Mouse (Mus musculus) heart, adult 8-10 months (tissue): ENCODE measurements around the gene Cdh23. TPM values are rescaled to one million over a fixed set of nuclear protein-coding genes. Genes with fewer than 3 reads are reported as not detected.
A peak's percentile ranks its signal among the peaks of the same experiment; 100 is the strongest.

Source experiments
- DNase-seq: peaks from one replicate; pipeline ENCODE4 v3.0.0; 2022; ENCODE audit warnings: low spot score
- total RNA-seq, 4 experiments: library from RNA; stranded (reverse); gene quantifications; 2 replicates each; pipeline ENCODE4 v1.2.4; 2022

Gene Cdh23
- total RNA-seq, 4 experiments from 2014 or later, result 5.5 to 7.6 (median 5.6) TPM

DNA sequence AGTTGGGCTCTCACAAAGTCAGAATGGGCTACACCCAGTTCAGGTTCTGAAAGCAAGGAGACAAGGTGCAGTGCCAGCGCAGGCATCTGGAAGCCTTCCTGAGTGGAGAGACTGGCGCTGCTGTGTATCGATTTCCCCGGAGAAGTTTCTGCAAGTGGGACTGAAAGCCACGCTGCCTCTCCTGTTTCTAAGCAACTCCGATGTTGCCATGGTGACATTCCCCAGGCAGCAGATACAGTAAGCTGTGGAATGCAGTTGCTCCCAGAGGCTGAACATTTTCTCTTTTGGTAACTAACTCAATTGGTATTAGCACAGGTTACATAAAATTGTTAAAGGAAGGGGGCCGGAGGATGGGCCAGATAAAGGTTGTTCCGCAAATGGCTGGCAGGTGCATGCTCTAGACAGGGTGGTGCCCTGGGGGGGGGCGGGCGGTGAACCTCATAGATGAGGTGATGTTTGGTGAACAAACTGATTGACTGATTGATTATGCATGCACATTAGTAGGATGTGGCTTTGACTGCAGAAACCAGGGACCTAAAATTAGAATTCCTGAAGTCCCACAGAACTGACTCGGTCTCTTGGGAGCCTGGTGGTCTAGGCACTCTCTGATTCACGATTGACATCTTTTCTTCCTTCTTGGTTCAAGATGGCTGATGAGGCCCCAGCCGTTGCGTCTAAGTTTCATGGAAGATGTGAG, 410.5 kb downstream of the Cdh23 start:
- no peak for DNase-seq

DNA sequence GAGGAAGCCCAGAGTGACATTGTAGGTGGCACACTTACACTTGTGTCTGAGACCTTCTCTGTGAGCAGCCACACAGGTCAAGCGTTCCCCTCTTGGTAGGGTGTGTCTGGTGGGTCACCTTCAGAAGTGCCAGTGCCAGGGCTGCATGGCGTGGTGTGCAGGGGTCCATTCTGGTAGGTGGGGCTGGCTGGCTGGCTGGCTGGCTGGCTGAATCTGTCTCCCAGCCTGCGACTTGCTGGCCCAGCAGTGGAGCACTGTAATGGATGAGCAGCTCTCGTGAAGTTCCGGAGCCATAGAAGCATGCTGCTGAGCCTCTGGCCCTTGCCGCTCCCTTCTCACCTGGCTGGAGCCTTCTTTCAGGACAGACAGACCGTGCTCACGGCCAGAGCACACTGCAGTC, 411.1 kb downstream of the Cdh23 start:
- DNase-seq, result no peak

DNA sequence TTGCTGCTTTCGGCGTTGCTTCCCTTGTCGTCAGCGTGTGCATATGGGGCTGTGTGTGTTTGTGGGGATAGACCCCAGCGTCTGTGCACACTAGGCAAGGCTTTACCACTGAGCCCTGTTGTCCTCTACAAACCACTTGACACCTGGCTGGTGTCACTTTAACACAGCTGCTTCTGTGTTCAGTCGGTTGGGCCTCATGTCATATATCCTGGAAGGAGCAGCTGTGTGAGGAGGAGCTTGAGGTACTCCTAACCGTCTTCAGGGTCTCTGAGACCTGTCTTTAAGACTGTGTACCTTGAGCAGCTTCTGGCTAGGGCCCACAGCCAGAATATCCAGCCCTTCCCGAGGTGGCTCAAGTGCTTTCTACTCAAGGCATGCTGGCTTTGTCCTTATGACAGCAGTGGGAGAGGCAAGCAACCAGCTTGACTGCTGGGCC, 411.6 kb downstream of the Cdh23 start:
- DNase-seq, result no peak

DNA sequence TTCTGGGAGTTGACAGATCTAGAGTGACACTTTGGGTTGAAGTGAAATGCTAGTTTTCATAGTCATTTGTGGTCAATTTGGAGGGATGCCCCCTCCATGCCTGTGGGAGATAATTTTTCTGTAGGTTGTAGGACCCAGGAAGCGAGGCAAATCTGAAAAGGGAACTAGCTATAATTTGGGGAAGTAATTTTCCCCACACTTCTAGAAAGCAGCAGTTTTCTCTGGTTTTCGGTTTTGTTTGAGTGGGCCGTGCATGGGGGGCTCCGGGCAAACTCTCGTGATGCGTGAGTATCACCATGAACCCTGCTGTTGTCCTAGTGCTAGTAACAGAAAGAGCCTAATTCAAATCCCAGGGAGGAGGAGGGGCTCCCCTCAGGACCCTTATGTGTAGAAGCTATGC, 412.0 kb downstream of the Cdh23 start:
- DNase-seq, result no peak

DNA sequence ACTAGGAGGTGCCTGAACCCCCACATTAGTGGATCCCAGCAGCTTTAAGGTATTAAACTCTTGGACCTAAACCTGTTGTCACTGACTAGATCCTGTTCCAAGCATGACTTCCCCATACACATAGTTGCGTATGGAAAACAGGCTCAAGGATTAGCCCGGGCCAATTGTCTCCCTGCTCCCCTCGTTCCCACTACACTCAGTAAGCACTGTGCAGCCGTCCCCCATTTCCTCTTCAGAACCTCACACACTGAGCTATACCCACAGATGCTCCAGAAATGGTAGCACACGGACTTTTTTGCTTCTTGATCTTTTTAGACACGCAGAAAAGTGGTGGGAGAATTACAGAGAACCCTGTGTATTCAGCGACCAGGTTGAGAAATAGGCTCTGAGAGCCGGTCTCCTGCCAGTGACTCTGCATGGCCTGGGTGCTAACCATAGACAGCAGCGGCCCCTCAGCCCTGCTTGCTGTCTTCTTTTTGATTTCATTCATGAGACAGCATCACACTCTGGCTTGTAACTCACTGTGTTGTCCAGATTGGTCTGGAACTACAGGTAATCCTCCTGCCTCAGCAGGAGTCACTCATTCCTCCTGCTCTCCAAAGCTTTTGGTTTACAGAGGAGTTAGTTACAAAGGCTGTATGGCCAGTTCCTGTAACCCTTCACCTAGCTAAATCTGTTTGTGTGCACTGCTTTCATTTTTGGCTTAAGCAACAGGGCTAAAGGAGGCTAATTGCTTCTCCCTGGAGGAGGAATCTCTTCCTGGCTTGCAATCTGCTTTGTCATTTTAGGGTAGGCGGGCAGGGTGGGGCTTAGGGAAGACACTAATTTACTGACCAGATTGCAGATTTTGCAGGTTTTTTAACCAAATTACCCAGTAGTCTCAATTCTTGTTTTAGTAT, 413.9 kb downstream of the Cdh23 start:
- peak; percentile 82 for DNase-seq

DNA sequence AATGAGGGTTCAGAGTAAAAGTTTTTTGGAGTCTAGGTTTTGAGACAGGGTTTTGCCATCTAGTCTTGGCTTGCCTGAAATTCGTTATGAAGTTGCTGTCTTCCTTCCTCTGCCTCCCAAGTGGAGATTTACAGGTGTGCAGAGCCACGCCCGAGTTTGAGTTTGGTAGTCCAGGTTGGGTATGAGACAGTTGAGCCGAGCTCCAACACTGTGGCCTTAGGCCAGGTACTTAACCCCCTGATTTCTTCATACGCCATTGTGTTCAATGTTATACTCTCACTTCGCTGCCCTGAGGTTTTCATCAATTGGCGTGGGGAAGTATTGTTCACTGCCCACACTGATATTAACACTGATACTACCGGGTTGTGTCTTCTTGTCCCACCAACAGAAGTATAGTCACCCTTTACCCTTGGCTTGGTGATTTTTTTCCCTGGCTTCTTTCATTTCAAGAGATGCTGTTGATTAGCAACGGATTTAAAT, 414.7 kb downstream of the Cdh23 start:
- no peak for DNase-seq

DNA sequence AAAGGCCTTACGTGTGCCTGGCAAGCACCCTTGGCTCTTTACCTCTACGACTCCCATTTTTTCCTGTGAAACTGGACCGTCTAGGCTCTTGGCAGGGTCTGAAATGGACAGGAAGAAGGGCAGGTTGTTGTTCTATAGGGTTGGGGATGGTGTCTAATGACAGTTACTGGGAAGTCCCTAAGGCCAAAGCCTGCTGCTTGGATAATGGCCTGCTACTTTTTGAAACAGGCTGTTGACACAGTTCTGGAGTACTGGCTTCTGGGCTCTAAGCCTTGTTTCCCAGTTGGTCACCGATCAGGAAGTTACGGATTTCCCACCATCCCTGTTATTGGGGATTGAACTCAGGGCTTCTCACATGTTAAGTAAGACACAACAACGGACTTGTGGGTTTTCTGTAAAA, 415.9 kb downstream of the Cdh23 start:
- no peak for DNase-seq

DNA sequence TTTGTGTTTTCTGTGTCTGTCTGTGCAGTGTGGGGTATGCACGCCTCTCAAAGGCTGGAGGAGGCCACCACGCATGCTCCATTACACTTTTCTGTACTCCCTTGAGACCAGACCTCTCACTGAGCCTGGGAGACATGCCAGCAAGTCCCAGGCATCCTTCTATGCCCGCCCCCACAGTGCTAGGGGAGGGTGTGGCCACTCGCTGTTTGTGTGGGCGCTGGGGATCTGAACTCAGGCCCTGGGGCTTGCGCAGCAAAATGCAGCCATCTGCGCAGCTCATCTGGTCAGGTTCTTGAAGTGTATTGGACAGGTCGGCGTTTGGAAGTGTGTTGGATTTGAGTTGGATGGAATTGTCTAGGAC, 416.4 kb downstream of the Cdh23 start:
- DNase-seq, result peak; percentile 70

DNA sequence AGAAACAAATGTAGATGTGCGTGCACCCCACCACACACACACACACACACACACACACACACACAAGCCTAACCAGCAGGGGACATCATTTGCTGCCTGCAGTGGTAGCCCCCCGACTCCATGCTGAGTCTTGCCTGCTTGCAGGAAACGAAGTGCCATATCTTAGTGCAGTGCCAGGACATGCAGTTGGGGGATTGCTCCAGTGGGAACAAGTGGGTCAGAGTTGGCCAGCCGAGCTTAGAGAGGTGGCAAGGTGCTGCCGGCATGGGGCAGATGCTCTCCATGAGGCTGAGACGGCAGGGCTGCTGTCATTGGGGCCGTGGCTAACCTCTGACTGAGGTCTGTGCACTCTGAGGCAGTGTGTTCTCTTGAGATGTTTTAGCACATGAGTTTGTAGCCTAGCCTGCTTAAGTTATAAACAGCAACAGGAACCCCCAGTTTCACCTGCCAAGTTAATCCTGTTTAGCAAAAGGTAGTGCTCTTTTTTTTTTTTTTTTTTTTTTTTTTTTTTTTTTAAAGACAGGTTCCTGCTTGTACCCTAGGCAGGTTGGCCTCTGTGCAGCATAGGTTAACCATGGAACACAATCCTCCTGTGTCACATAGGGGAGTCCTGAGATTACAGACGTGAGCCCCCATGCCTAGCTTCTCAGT, 416.9 kb downstream of the Cdh23 start:
- no peak for DNase-seq

DNA sequence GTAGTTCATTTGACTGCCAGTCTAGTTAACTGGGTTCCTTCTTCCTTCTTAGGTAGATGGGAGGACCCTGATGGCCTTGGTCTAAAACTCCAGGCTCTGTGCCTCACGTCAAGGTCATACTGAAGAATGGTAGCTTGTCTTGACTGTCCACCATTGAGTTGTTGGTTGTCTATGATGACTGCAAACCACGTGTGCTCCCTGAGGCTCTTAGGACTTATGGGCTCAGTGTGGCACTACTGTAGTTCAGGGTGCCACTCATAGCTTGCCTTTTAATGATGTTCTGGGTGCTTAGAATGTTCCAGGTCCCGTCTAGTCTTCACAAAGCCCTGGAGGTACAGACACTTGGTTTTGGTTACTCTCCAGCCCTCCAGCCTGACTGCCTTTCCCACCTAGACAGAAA, 417.5 kb downstream of the Cdh23 start:
- no peak for DNase-seq

DNA sequence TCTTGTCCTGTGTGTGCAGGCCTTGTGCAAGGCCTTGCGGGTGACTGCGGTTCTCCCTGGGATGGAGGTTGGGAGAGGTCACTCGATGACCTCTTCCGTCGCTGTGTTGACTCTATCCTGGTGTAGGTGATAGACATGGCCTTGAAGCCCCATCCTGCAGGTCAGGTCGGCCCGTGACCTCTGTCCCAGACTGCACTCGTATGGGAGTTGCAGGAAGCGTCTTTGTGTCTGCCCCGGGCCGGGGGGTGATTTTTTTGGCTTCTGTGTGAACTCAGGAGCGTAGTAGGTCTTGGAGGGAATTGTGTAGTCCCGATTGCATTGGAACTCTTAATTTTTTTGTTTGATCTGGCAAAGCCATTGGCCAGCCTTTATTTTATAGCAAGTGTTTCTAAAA, 418.3 kb downstream of the Cdh23 start:
- DNase-seq, result no peak

DNA sequence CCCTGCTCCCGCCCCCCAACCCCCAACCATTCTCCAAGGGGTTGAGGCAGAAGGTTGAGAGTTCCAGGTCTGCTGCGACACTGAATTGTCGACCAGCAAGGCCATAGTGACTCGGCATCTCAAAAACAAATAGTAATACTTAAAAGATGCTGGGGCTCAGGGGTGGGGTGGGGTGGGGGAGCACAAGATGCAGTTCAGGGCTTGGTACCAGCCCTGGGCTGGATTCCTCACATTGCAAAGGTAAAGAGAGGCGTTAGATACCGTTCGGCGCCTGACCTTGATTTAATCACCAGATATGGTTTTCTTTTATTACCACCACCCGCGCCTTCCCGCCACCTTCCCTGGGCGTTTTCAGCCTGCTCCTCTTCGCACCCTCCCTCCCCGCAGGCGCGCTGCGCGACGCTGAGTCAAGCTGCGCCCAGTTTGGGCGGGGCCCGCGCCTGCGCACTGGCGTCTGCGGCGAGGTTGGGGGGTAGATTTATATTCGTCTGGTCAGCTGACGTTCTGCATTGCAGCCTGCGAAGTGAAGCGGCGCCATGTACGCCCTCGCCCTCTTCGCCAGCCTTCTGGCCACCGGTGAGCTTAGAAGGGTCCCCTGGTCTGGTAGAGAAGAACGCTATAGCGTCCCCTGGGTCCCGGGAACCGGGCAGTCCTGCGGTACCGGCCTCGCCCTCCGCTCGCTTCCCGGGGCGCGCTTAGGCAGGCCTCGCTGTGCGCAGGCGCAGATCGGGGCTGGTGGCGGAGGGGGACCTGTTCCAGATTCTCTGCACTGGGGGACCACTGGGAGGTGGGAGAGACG, 418.9 kb downstream of the Cdh23 start, which contains the start of gene Psap:
TSS of gene Psap (plus strand) at position 421 of the 799 bp plus-strand sequence.
- DNase-seq, result peak; percentile 93

DNA sequence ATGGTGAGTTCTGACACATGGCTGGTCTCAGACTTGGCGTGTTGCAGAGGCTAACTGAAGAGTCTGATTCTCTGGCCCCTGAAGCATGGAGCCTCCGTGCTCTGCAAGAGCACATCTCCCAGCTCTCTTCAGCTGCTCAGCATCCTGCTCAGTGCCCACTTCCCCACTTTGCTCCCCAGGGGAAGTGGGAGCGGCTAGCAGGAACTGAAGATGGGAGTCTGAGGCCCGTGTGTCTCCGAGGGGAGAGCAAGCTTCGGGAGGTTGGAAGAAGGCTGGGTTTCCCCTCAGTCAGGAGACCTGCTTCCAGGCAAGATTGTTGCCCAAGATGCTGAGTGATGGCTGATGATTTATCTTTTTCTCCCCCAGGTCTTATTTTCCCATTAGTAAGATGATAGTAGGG, 422.9 kb downstream of the Cdh23 start:
- no peak for DNase-seq

DNA sequence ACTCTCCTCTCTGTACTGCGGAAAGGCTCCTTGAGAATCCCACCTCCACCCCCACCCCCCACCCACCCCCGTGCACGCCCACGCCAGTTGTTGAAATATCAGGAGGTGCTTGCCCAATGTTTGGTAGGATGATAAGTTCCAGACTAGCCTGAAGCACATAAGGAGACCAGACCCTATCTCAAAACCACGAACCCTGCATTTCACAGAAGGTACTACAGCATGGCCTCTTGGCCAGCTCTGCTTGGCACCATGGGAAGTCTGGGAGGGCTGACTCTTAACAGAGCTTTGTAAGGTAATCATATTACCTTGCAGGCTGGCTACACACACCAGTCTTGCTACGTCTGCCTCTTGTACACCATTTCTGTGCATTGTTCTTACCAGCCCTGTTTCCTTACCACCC, 424.0 kb downstream of the Cdh23 start:
- no peak for DNase-seq

DNA sequence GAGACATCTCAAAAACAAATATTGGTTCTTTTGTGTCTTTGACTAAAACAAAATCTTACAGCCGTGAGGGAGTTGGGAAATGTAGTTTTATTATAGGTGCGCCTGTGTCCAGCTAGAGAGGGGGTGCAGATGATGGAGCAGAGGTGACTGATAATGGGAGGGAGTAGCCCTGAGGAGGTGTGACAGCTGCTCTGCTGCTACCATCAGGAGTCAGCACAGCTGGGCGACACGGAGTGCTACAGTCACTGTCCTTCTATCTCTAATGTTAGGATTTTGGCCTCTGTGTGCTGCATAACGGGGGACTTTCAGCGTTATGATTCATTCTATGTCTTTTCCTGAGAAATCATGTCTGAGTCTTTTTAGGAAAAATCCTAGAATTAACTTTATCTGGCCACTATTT, 425.3 kb downstream of the Cdh23 start:
- DNase-seq, result no peak

DNA sequence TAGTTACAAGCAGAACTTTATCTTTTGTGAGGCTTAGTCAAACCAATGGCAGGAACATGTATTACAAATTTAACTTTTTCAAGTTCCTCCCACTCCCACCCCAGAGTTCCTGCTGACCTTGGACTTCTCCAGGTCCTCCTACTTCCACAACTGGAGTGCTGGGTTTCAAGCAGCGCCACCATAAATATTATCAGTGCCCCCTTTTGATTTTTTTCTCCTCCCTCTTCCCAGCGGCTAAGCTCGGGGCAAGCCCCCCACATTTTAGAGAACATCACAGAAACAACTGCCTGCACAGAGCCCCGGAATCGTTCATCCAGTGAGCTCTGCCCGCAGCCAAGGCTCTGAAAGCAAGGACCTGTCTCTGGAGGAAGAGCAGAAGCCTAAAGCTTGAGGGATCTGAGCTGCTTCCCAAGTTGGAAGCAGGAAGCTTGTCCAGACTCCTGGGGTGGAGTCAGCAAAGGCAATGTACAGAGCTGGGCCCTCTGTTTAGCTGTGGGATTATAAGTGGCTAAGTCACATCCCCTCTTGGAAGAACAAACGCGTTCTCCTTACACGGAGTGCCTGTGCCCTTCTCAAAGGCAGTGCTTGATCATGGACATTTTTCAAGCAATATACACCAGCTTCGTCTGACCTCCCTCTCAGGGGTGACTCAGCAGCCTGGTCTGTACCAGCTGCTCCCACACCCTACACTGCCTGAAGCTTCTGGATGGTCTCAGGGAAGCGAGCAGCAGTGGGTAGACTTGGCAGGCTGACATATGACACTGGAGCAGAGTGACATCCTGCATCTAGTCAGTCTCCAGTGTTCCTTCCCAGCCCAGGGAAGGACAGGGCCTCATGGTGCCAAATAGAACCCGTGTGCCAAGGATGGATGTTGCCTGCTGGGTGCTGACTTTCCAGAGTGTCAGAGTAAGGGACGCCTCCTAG, 426.9 kb downstream of the Cdh23 start:
- no peak for DNase-seq

DNA sequence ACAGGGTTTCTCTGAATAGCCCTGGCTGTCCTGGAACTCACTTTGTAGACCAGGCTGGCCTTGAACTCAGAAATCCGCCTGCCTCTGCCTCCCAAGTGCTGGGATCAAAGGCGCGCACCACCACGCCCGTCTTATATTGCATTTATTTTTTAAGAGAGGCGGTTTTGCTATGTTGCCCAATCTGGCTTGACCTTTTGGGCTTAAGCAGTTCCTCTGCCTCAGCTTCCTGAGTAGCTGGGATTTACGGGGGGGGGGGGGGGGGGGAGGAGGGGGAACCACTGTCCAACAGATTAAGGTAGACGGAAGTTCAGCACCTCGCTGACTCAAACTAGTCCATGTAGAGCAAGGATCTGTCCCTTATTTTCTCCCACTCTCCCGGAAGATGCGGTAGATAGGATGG, 427.6 kb downstream of the Cdh23 start:
- no peak for DNase-seq

DNA sequence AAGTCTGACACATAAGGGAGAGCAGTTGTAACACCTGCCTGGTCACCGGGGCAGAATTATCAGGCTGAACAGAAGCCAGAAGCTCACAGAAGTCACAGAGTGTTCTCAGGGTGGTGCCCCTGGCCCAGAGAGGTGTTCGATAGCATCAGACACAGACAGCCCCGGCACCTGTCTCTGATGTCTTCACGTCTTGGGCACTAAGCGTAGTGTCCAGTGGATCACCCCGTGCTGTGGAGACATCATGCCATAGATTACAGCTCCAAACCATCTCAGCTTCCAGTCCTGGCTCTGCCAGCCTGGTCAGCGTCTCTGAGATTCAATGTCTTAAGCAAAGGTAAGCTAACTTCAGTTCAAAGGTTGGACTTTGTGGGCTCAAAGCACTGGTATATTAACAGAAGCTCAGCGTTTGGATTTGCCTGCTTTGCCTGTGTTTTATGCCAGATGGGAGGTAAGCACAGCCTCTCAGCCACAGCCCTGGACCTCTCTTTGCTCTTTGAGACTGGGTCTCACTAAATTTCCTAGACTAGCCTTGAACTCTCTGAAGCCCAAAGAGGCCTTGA, 429.4 kb downstream of the Cdh23 start:
- DNase-seq, result no peak

DNA sequence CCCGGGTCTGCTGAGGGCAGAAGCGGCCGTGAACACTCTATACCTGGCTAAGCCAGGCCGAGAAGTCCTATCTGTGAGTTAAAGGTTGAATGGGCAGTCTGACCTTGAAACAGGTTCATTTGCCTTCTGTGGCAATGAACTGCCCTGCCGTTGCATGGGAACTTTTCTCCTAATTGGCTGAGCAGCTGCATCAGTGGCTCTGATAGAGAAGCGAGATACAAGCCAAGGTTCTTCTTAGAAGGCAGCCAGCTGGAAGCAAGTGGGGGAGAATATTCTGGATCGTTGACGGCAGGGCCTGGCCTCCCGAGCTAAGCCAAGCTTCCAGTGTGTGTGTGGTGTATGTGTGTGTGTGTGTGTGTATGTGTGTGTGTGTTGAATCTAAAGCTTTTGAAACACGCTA, 431.0 kb downstream of the Cdh23 start:
- no peak for DNase-seq

DNA sequence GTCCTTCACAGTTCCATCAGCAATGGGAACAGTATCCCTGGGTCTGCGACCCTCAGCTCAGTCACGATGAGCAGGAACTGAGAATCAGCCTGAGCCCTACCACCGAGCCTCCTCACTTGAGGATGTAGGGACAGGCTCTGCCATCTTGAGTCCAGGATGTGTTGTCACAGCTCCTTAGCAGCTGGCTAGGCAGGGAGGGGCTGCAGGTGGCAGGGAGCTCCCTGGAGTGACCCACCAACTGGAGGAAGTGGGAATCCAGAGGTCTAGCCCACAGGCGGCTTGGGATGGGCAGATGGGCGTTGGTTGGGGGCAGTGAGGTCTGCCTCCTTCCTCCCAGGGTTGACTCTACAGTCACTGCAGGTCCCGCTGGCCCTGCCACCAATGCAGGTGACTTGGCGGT, 432.9 kb downstream of the Cdh23 start:
- no peak for DNase-seq
